Mouse (Mus musculus): Measurements from ENCODE around the gene Angpt4.

Angpt4 gene

GRCm38 (mm10) chr2:151914120-151914519, 3.1 kb downstream of the Angpt4 start:
- no peak for DNase-seq (ENCODE audit: extremely low spot score, low spot score)

- DNase-seq (ENCODE audit: extremely low spot score, low spot score), result no peak
Measured at GRCm38 (mm10) chr2:151915111-151915510, 4.1 kb downstream of the Angpt4 start.

GRCm38 (mm10) chr2:151916061-151916831, 5.2 kb downstream of the Angpt4 start:
- DNase-seq (ENCODE audit: extremely low spot score, low spot score), result peak; percentile 43

- DNase-seq (ENCODE audit: extremely low spot score, low spot score), result no peak
Measured at GRCm38 (mm10) chr2:151919140-151919539, 8.1 kb downstream of the Angpt4 start.

- DNase-seq (ENCODE audit: extremely low spot score, low spot score), result no peak
Measured at GRCm38 (mm10) chr2:151921068-151921467, 10.1 kb downstream of the Angpt4 start.

GRCm38 (mm10) chr2:151921596-151921995, 10.6 kb downstream of the Angpt4 start:
- DNase-seq (ENCODE audit: extremely low spot score, low spot score), result peak; percentile 42

- no peak for DNase-seq (ENCODE audit: extremely low spot score, low spot score)
Measured at GRCm38 (mm10) chr2:151924276-151924675, 13.3 kb downstream of the Angpt4 start.

- no peak for DNase-seq (ENCODE audit: extremely low spot score, low spot score)
Measured at GRCm38 (mm10) chr2:151925715-151926114, 14.7 kb downstream of the Angpt4 start.

GRCm38 (mm10) chr2:151927103-151927502, 16.1 kb downstream of the Angpt4 start:
- no peak for DNase-seq (ENCODE audit: extremely low spot score, low spot score)

- peak; percentile 92 for DNase-seq (ENCODE audit: extremely low spot score, low spot score)
Measured at GRCm38 (mm10) chr2:151930389-151931074, 19.5 kb downstream of the Angpt4 start.

GRCm38 (mm10) chr2:151937893-151938292, 26.9 kb downstream of the Angpt4 start:
- DNase-seq (ENCODE audit: extremely low spot score, low spot score), result no peak

- no peak for DNase-seq (ENCODE audit: extremely low spot score, low spot score)
Measured at GRCm38 (mm10) chr2:151938780-151939200, 27.8 kb downstream of the Angpt4 start.

- DNase-seq (ENCODE audit: extremely low spot score, low spot score), result no peak
Measured at GRCm38 (mm10) chr2:151939651-151940420, 28.8 kb downstream of the Angpt4 start.

GRCm38 (mm10) chr2:151941269-151941668, 30.3 kb downstream of the Angpt4 start:
- no peak for DNase-seq (ENCODE audit: extremely low spot score, low spot score)

GRCm38 (mm10) chr2:151944106-151944505, 33.1 kb downstream of the Angpt4 start:
- DNase-seq (ENCODE audit: extremely low spot score, low spot score), result no peak

- no peak for DNase-seq (ENCODE audit: extremely low spot score, low spot score)
Measured at GRCm38 (mm10) chr2:151947617-151948016, 36.6 kb downstream of the Angpt4 start.

- DNase-seq (ENCODE audit: extremely low spot score, low spot score), result no peak
Measured at GRCm38 (mm10) chr2:151948311-151948710, 37.3 kb downstream of the Angpt4 start.

- DNase-seq (ENCODE audit: extremely low spot score, low spot score), result no peak
Measured at GRCm38 (mm10) chr2:151949082-151949774, 38.2 kb downstream of the Angpt4 start.

- no peak for DNase-seq (ENCODE audit: extremely low spot score, low spot score)
Measured at GRCm38 (mm10) chr2:151953665-151954064, 42.7 kb downstream of the Angpt4 start.

- DNase-seq (ENCODE audit: extremely low spot score, low spot score), result no peak
Measured at GRCm38 (mm10) chr2:151956500-151957137, 45.6 kb downstream of the Angpt4 start.

GRCm38 (mm10) chr2:151959274-151959673, 48.3 kb downstream of the Angpt4 start:
- no peak for DNase-seq (ENCODE audit: extremely low spot score, low spot score)

Data from neural tube, embryonic 10.5 days (tissue).